Mouse (Mus musculus) midbrain, embryonic 12.5 days (tissue): ENCODE measurements around the gene Hsd17b14. TPM values are rescaled to one million over a fixed set of nuclear protein-coding genes. Genes with fewer than 3 reads are reported as not detected.
"Not testable (repeated sequence)": the region's sequence is repeated elsewhere in the genome, so short reads cannot be mapped to it uniquely, and the experiment has no call there.

Source experiments
- ATAC-seq: fragments of 200-750 bp; cut with Nextera tagmentation; 2 replicates; pipeline ENCODE4 v1.8.0; 2017; ENCODE audit warnings: low read depth, moderate TSS enrichment, moderate library complexity; ENCODE audit not compliant: low FRiP score
- H3K27ac ChIP-seq: fragments of 300-500 bp; sonication (generic); replicated peaks from 2 replicates; pipeline ENCODE4 v1.5.1; 2016; ENCODE audit warnings: mild to moderate bottlenecking
- H3K27me3 ChIP-seq: fragments of 300-500 bp; sonication (generic); 2 replicates; pipeline ENCODE4 v1.6.1; 2016; ENCODE audit warnings: mild to moderate bottlenecking
- H3K36me3 ChIP-seq: fragments of 300-500 bp; sonication (generic); 2 replicates; pipeline ENCODE4 v1.6.1; 2016
- H3K4me1 ChIP-seq: fragments of 300-500 bp; sonication (generic); 2 replicates; pipeline ENCODE4 v1.6.1; 2016
- H3K4me2 ChIP-seq: fragments of 300-500 bp; sonication (generic); replicated peaks from 2 replicates; pipeline ENCODE4 v1.6.1; 2016; ENCODE audit warnings: mild to moderate bottlenecking, moderate library complexity
- H3K4me3 ChIP-seq: fragments of 300-500 bp; sonication (generic); 2 replicates; pipeline ENCODE4 v1.5.1; 2016; ENCODE audit warnings: mild to moderate bottlenecking
- H3K9ac ChIP-seq: fragments of 300-500 bp; sonication (generic); replicated peaks from 2 replicates; pipeline ENCODE4 v1.6.1; 2016; ENCODE audit warnings: mild to moderate bottlenecking, moderate library complexity
- H3K9me3 ChIP-seq: fragments of 300-500 bp; sonication (generic); 2 replicates; pipeline ENCODE4 v1.6.1; 2016; ENCODE audit warnings: mild to moderate bottlenecking
- WGBS: fragments of 180-500 bp; shearing (Covaris S2); methylation state at CpG from one replicate; pipeline ENCODE4 v1.1.7; 2016; 5-methylcytosine and 5-hydroxymethylcytosine counted together
- polyA plus RNA-seq: library from polyadenylated mRNA; unstranded; fragments of >200 nt; fragmentation: Nextera tagmentation; extraction: Ambion mirVana; gene quantifications from 2 replicates; pipeline ENCODE4 v1.2.1, GENCODE M21; 2016

The Hsd17b14 gene
- 0.78 TPM in 1 of 2 replicates, not detected in the other for polyA plus RNA-seq

- Histone ChIP-seq H3K9ac (no peak within 1 kb of the TSS), H3K4me1 (no peaks in the 10 kb centered on the region), H3K4me3 (no peak within 1 kb of the TSS), H3K27ac (no peak within 1 kb of the TSS), H3K36me3 (no peaks in the 10 kb centered on the region), H3K4me2 (no peak within 1 kb of the TSS), H3K27me3 (no peaks in the 10 kb centered on the region; the same call in 1 of the 2 replicates), H3K9me3 (no peaks in the 10 kb centered on the region)
- ATAC-seq = no peak
- 42% methylated on average over 8 of the region's 8 CpGs for WGBS
These were observed at the start of gene Hsd17b14 for GRCm38 (mm10) chr7:45554744-45555143. TSS of gene Hsd17b14 (plus strand) at chr7:45554893.

GRCm38 (mm10) chr7:45507583-45507982 lies 47.1 kb upstream of the Hsd17b14 start:
- Histone ChIP-seq H3K4me1 (peaks cover 14% of the 10 kb centered on the region), H3K9ac (no peak overlapping the region), H3K27ac (no peak overlapping the region), H3K27me3 (no peaks in the 10 kb centered on the region), H3K4me2 (no peak overlapping the region), H3K4me3 (no peak overlapping the region), H3K9me3 (no peaks in the 10 kb centered on the region), H3K36me3 (peaks cover 19% of the 10 kb centered on the region)
- 90% methylated on average over 6 of the region's 6 CpGs for WGBS
- no peak for ATAC-seq

GRCm38 (mm10) chr7:45508561-45508960 lies 46.1 kb upstream of the Hsd17b14 start:
- WGBS = 86% methylated on average over 6 of the region's 6 CpGs
- H3K4me1 ChIP-seq = peaks cover 14% of the 10 kb centered on the region
- H3K9me3 ChIP-seq = no peaks in the 10 kb centered on the region
- H3K9ac ChIP-seq = no peak overlapping the region; the same call in 1 of the 2 replicates
- 0 out of 2 replicates have a peak overlapping the region, but pooled peaks have one; percentile 7 for H3K4me3 ChIP-seq
- no peak for ATAC-seq
- no peak overlapping the region for H3K27ac ChIP-seq
- H3K4me2 ChIP-seq = no peak overlapping the region
- H3K36me3 ChIP-seq = peaks cover 15% of the 10 kb centered on the region
- no peaks in the 10 kb centered on the region for H3K27me3 ChIP-seq

GRCm38 (mm10) chr7:45509181-45509882 lies 45.4 kb upstream of the Hsd17b14 start:
- no peaks in the 10 kb centered on the region for H3K9me3 ChIP-seq
- H3K4me1 ChIP-seq = peaks cover 14% of the 10 kb centered on the region
- H3K4me3 ChIP-seq = peak overlapping the region; percentile 77
- 44% methylated on average over 19 of the region's 19 CpGs for WGBS
- no peaks in the 10 kb centered on the region for H3K27me3 ChIP-seq
- peak overlapping the region; percentile 80 for H3K4me2 ChIP-seq
- no peak for ATAC-seq
- H3K9ac ChIP-seq = peak overlapping the region; percentile 87
- peak overlapping the region; percentile 85; the same call in 1 of the 2 replicates for H3K27ac ChIP-seq
- H3K36me3 ChIP-seq = peaks cover 15% of the 10 kb centered on the region

GRCm38 (mm10) chr7:45509912-45510787 lies 44.5 kb upstream of the Hsd17b14 start, which contains the start of gene Nucb1:
TSS of gene Nucb1 (minus strand) at chr7:45510406.
- peaks cover 14% of the 10 kb centered on the region for H3K4me1 ChIP-seq
- H3K4me2 ChIP-seq = peak within 1 kb of the TSS; percentile 80
- peaks cover 15% of the 10 kb centered on the region for H3K36me3 ChIP-seq
- H3K9ac ChIP-seq = peak within 1 kb of the TSS; percentile 87
- peak within 1 kb of the TSS; percentile 77 for H3K4me3 ChIP-seq
- no peaks in the 10 kb centered on the region for H3K27me3 ChIP-seq
- peak; percentile 91 for ATAC-seq
- WGBS = under 1% methylated on average over 44 of the region's 44 CpGs
- H3K27ac ChIP-seq = peak within 1 kb of the TSS; percentile 85
- no peaks in the 10 kb centered on the region for H3K9me3 ChIP-seq

GRCm38 (mm10) chr7:45514411-45514810 lies 40.3 kb upstream of the Hsd17b14 start:
- H3K4me2 ChIP-seq = no peak overlapping the region
- 87% methylated on average over 7 of the region's 7 CpGs for whole genome bisulfite sequencing
- ATAC-seq = no peak
- no peaks in the 10 kb centered on the region for H3K27me3 ChIP-seq
- H3K36me3 ChIP-seq = no peaks in the 10 kb centered on the region
- no peak overlapping the region for H3K4me3 ChIP-seq
- no peak overlapping the region for H3K9ac ChIP-seq
- H3K9me3 ChIP-seq = no peaks in the 10 kb centered on the region
- H3K4me1 ChIP-seq = peaks cover 5% of the 10 kb centered on the region
- H3K27ac ChIP-seq = no peak overlapping the region

GRCm38 (mm10) chr7:45515436-45515835 lies 39.3 kb upstream of the Hsd17b14 start:
- no peak for ATAC-seq
- no peaks in the 10 kb centered on the region for H3K36me3 ChIP-seq
- H3K27ac ChIP-seq = no peak overlapping the region
- no peaks in the 10 kb centered on the region for H3K4me1 ChIP-seq
- no peak overlapping the region for H3K4me3 ChIP-seq
- H3K9ac ChIP-seq = 0 out of 2 replicates have a peak overlapping the region, but pooled peaks have one; percentile 28
- no peaks in the 10 kb centered on the region for H3K9me3 ChIP-seq
- H3K4me2 ChIP-seq = no peak overlapping the region
- no peaks in the 10 kb centered on the region for H3K27me3 ChIP-seq
- 28% methylated on average over 16 of the region's 16 CpGs for WGBS

GRCm38 (mm10) chr7:45516846-45517245 lies 37.8 kb upstream of the Hsd17b14 start:
- not testable (repeated sequence) for H3K4me3 ChIP-seq, H3K27ac ChIP-seq, H3K9ac ChIP-seq, H3K9me3 ChIP-seq, H3K27me3 ChIP-seq, H3K36me3 ChIP-seq, H3K4me1 ChIP-seq, ATAC-seq, H3K4me2 ChIP-seq
- 76% methylated on average over 5 of the region's 5 CpGs for WGBS

GRCm38 (mm10) chr7:45518618-45519017 lies 36.1 kb upstream of the Hsd17b14 start:
- Histone ChIP-seq H3K36me3 (no peaks in the 10 kb centered on the region), H3K9me3 (no peaks in the 10 kb centered on the region), H3K9ac (no peak overlapping the region), H3K4me3 (no peak overlapping the region), H3K4me1 (peaks cover under 1% of the 10 kb centered on the region; the same call in 1 of the 2 replicates), H3K27me3 (no peaks in the 10 kb centered on the region), H3K27ac (no peak overlapping the region), H3K4me2 (no peak overlapping the region)
- no peak for ATAC-seq
- WGBS = 93% methylated on average over 16 of the region's 16 CpGs

- Histone ChIP-seq H3K4me2 (no peak overlapping the region), H3K9ac (no peak overlapping the region), H3K36me3 (no peaks in the 10 kb centered on the region), H3K4me1 (peaks cover 3% of the 10 kb centered on the region), H3K9me3 (no peaks in the 10 kb centered on the region), H3K27ac (no peak overlapping the region), H3K4me3 (no peak overlapping the region), H3K27me3 (no peaks in the 10 kb centered on the region)
- WGBS = 81% methylated on average over 8 of the region's 8 CpGs
- ATAC-seq = no peak
These were observed 35.2 kb upstream of the Hsd17b14 start for GRCm38 (mm10) chr7:45519345-45520120.

- no peak overlapping the region for H3K27ac ChIP-seq
- H3K4me2 ChIP-seq = no peak overlapping the region
- ATAC-seq = no peak
- H3K4me1 ChIP-seq = peaks cover 14% of the 10 kb centered on the region
- no peak overlapping the region for H3K9ac ChIP-seq
- no peak overlapping the region for H3K4me3 ChIP-seq
- WGBS = 95% methylated on average over 7 of the region's 7 CpGs
- no peaks in the 10 kb centered on the region for H3K36me3 ChIP-seq
- H3K9me3 ChIP-seq = no peaks in the 10 kb centered on the region
- no peaks in the 10 kb centered on the region for H3K27me3 ChIP-seq
These were observed 34.1 kb upstream of the Hsd17b14 start for GRCm38 (mm10) chr7:45520605-45521004.
